Mouse (Mus musculus) stomach, postnatal 0 days (tissue): ENCODE results near the gene Leo1. TPM values are rescaled to one million over a fixed set of nuclear protein-coding genes. Genes with fewer than 3 reads are reported as not detected.

Experiments used
- ATAC-seq: fragments of 200-750 bp; cut with Nextera tagmentation; 2 replicates; pipeline ENCODE4 v1.8.0; 2017; ENCODE audit not compliant: low FRiP score, low TSS enrichment
- DNase-seq: peaks from one replicate; pipeline ENCODE4 v3.0.0-alpha.2; 2016; ENCODE audit warnings: low spot score
- H3K27ac ChIP-seq: fragments of 300-500 bp; sonication (generic); replicated peaks from 2 replicates; pipeline ENCODE4 v1.5.1; 2014; ENCODE audit warnings: mild to moderate bottlenecking, control low read depth
- H3K27me3 ChIP-seq: fragments of 300-500 bp; sonication (generic); 2 replicates; pipeline ENCODE4 v1.6.1; 2014; ENCODE audit warnings: low read length; ENCODE audit not compliant: control insufficient read depth, insufficient read depth
- H3K36me3 ChIP-seq: fragments of 300-500 bp; sonication (generic); 2 replicates; pipeline ENCODE4 v1.6.1; 2014; ENCODE audit warnings: low read length, mixed read lengths; ENCODE audit not compliant: control insufficient read depth, insufficient read depth
- H3K4me1 ChIP-seq: fragments of 300-500 bp; sonication (generic); replicated peaks from 2 replicates; pipeline ENCODE4 v1.6.1; 2014; ENCODE audit warnings: antibody characterized with exemption; ENCODE audit not compliant: control insufficient read depth, insufficient read depth
- H3K4me2 ChIP-seq: fragments of 300-500 bp; sonication (generic); replicated peaks from 2 replicates; pipeline ENCODE4 v1.6.1; 2014; ENCODE audit warnings: low read depth, mild to moderate bottlenecking, control low read depth, moderate library complexity
- H3K4me3 ChIP-seq: fragments of 300-500 bp; sonication (generic); 2 replicates; pipeline ENCODE4 v1.5.1; 2014; ENCODE audit warnings: low read depth, low read length, control low read depth
- H3K9ac ChIP-seq: fragments of 300-500 bp; sonication (generic); 2 replicates; pipeline ENCODE4 v1.6.1; 2014; ENCODE audit warnings: mild to moderate bottlenecking, low read length, control low read depth, mixed read lengths
- H3K9me3 ChIP-seq: fragments of 300-500 bp; sonication (generic); 2 replicates; pipeline ENCODE4 v1.6.1; 2016; ENCODE audit warnings: low read length; ENCODE audit not compliant: control insufficient read depth
- CTCF ChIP-seq: IDR thresholded peaks from 2 replicates; pipeline ENCODE4 v1.5.1; 2016; ENCODE audit warnings: antibody characterized with exemption, low read depth, mild to moderate bottlenecking, moderate library complexity
- EP300 ChIP-seq: optimal IDR thresholded peaks from 2 replicates; pipeline ENCODE3; 2016; ENCODE audit warnings: antibody characterized with exemption
- WGBS: fragments of 180-500 bp; shearing (Covaris S2); extraction: QIAGEN DNeasy Blood & Tissue Kit; methylation state at CpG from one replicate; pipeline ENCODE4 v1.1.7; 2014; 5-methylcytosine and 5-hydroxymethylcytosine counted together
- polyA plus RNA-seq: library from polyadenylated mRNA; unstranded; fragments of >200 nt; fragmentation: Nextera tagmentation; extraction: Ambion mirVana; gene quantifications from 2 replicates; pipeline ENCODE4 v1.2.1, GENCODE M21; 2015

Leo1 gene
- polyA plus RNA-seq = 16.1 and 17.8 TPM in 2 replicates

DNA sequence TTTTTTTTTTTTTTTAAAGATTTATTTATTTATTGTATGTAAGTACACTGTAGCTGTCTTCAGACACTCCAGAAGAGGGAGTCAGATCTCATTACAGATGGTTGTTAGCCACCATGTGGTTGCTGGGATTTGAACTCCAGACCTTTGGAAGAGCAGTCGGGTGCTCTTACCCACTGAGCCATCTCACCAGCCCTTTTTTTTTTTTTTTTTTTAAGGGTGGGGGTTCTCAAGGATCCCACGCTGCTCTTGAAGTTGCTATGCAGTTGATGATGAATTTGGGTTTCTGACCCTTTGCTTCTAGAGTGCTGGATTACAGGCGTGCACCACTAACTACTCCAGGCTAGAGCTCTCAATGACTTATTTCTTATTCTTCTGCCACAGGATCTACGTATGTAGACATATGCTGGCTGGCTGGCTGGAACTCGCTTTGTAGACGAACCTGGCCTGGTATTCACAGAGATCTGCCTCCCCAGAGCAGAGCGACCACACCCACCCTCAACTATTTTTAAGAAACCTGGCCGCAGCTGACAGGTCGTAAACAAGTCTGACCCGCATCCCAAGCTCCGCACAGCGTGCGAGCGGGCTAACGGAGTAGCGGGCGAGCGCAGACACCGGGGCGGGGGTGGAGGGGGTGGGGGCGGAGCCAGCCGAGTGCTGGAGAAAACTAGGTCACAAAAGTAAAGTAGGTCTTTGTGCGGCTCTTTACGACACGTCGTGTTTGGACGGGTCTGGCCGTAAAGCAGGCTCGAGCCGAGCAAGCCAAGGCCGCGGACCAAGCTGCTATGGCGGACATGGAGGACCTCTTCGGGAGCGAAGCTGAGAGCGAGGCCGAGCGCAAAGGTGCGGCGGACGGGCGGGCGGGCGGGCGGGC, at the start of gene Leo1:
Gene Leo1, plus strand, starts transcription at position 729 of the 871 bp plus-strand sequence.
- H3K4me1 ChIP-seq = 0 out of 2 replicates have a peak, but pooled peaks cover 3% of the 10 kb centered on the region
- DNase-seq (peak; percentile 89), ATAC-seq (peak; percentile 91)
- TF ChIP-seq EP300 = no peak
- TF ChIP-seq CTCF = no peak
- H3K36me3 ChIP-seq = 0 out of 2 replicates have a peak, but pooled peaks cover 4% of the 10 kb centered on the region
- H3K27ac ChIP-seq = peak within 1 kb of the TSS; percentile 85
- H3K4me3 ChIP-seq = peak within 1 kb of the TSS; percentile 78
- 1% methylated on average over 44 of the region's 45 CpGs for WGBS
- peak within 1 kb of the TSS; percentile 86 for H3K4me2 ChIP-seq
- no peaks in the 10 kb centered on the region for H3K9me3 ChIP-seq
- H3K27me3 ChIP-seq = no peaks in the 10 kb centered on the region
- H3K9ac ChIP-seq = peak within 1 kb of the TSS; percentile 84

DNA sequence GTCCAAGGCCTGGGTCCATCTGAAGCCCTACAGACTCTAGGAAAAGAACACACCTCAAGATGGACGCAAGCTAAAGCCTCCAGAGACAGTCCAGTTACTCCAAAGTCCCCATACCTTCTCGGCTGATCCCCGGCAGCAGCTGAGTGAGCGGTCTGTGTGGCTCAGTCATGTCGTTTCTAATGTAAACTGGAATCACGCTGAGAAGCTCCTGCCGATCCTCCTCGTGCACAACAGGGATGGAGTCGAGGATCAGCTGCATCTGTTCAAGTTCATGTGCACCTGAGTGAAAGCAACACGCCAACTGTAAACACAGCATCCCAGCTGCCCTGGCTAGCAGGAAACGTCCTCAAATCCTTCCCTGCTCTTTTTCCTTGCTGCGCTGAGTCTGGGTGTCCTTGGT, 48.1 kb upstream of the Leo1 start:
- Histone ChIP-seq H3K27me3 (no peaks in the 10 kb centered on the region), H3K9me3 (no peaks in the 10 kb centered on the region), H3K4me1 (no peaks in the 10 kb centered on the region), H3K4me3 (no peak overlapping the region), H3K9ac (no peak overlapping the region), H3K36me3 (peaks cover 32% of the 10 kb centered on the region), H3K27ac (no peak overlapping the region), H3K4me2 (no peak overlapping the region)
- 70% methylated on average over 12 of the region's 12 CpGs for WGBS
- TF ChIP-seq EP300 = no peak
- no peak for TF ChIP-seq CTCF
- ATAC-seq (no peak), DNase-seq (no peak)

DNA sequence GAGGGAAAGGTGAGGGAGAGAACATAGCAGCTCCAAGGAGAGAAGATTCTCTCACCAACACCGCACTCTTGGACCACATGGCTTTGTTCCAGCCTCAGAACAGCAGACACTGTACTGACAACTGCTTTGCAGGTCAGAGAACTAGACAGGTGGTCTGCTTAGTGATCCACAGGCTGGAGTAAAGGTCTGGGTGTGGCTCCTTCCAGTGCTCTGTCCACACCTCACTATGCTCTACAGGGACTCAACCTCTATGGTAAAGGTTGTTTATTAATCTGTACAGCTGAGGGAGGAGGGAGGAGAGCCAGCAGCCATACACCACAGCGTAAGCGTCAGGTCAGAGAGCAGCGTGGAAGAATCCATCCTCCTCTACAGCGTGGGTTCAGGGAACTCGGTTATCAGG, 45.4 kb upstream of the Leo1 start:
- ATAC-seq (peak; percentile 90), DNase-seq (no peak)
- H3K4me1 ChIP-seq = no peaks in the 10 kb centered on the region; the same call in 1 of the 2 replicates
- H3K36me3 ChIP-seq = peaks cover 16% of the 10 kb centered on the region
- 77% methylated on average over 6 of the region's 6 CpGs for WGBS
- H3K27me3 ChIP-seq = no peaks in the 10 kb centered on the region
- no peak overlapping the region for H3K4me2 ChIP-seq
- TF ChIP-seq EP300 = no peak
- no peak for TF ChIP-seq CTCF
- no peak overlapping the region for H3K4me3 ChIP-seq
- H3K9ac ChIP-seq = no peak overlapping the region
- H3K9me3 ChIP-seq = no peaks in the 10 kb centered on the region
- no peak overlapping the region for H3K27ac ChIP-seq

DNA sequence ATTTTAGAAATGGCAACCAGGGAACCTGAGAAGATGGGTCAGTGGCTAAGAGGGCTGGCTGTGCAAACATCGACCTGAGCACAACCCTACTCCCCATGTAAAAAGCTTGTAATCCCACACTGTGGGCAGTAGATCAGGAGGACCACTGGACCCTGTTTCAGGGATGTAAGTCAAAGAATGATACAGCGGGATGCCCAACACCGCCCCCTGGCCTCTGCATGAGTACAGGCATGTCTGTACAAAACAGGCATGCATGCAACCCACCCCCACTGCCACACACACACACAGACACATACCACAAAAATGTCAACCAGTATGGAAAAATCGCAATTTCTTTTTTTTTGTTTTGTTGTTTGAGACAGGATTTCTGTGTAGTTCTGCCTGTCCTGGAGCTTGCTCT, 42.3 kb upstream of the Leo1 start:
- no peak for ATAC-seq
- H3K4me3 ChIP-seq = no peak overlapping the region
- H3K4me2 ChIP-seq = no peak overlapping the region
- H3K27me3 ChIP-seq = no peaks in the 10 kb centered on the region
- H3K9me3 ChIP-seq = no peaks in the 10 kb centered on the region
- WGBS = 84% methylated on average over 4 of the region's 4 CpGs
- TF ChIP-seq EP300 (no peak), CTCF (peak; percentile 43)
- no peaks in the 10 kb centered on the region; the same call in 1 of the 2 replicates for H3K4me1 ChIP-seq
- H3K9ac ChIP-seq = no peak overlapping the region
- DNase-seq = no peak
- H3K36me3 ChIP-seq = peaks cover 12% of the 10 kb centered on the region
- H3K27ac ChIP-seq = no peak overlapping the region

DNA sequence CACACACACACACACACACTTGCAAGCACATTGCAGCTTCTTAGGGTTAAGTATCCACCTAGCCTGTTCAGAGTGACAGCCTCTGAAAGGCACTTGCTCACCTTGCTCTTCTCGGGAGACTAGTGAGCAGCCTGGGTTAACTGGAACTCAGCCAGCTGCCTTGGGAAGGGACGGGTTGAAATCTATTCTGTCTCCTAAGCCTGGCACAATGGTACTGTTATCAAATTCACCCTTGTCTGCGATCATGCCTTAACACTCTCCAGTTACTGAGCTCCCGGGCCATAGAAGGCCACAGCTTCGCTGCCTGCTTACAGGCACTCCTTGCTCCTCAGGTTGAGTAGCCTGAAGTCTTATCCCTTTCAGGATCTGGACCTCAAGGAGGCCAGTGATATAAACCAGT, 40.7 kb upstream of the Leo1 start:
- no peaks in the 10 kb centered on the region for H3K9me3 ChIP-seq
- no peaks in the 10 kb centered on the region; the same call in 1 of the 2 replicates for H3K4me1 ChIP-seq
- TF ChIP-seq CTCF (no peak), EP300 (no peak)
- peaks cover 5% of the 10 kb centered on the region; the same call in 1 of the 2 replicates for H3K36me3 ChIP-seq
- no peak overlapping the region for H3K4me2 ChIP-seq
- DNase-seq = no peak
- no peak overlapping the region for H3K9ac ChIP-seq
- ATAC-seq = no peak
- H3K27me3 ChIP-seq = no peaks in the 10 kb centered on the region
- H3K4me3 ChIP-seq = no peak overlapping the region
- 36% methylated on average over 5 of the region's 5 CpGs for WGBS
- H3K27ac ChIP-seq = 0 out of 2 replicates have a peak overlapping the region, but pooled peaks have one; percentile 8
